Mouse (Mus musculus): Measurements from ENCODE around the gene Olfr543. TPM values are rescaled to one million over a fixed set of nuclear protein-coding genes. Genes with fewer than 3 reads are reported as not detected.

Olfr543 gene
- polyA plus RNA-seq, 1 experiment from 2014 or later = 0.15 TPM

Other genes starting within 250 kb of the Olfr543 start
- 41.9 and 42.7 TPM in 2 replicates for gene Rhog, start 225.6 kb downstream of the Olfr543 start, polyA plus RNA-seq (2016; fragmentation: Nextera tagmentation; extraction: Ambion mirVana)
- gene Stim1, start 213.9 kb downstream of the Olfr543 start, polyA plus RNA-seq (2016; fragmentation: Nextera tagmentation; extraction: Ambion mirVana) = 16.8 and 19.1 TPM in 2 replicates
- gene Rrm1, start 40.0 kb downstream of the Olfr543 start, polyA plus RNA-seq (2016; fragmentation: Nextera tagmentation; extraction: Ambion mirVana) = 134 and 145 TPM in 2 replicates
- 0.06 and 0.08 TPM in 2 replicates for gene Olfr544, start 6.6 kb upstream of the Olfr543 start, polyA plus RNA-seq (2016; fragmentation: Nextera tagmentation; extraction: Ambion mirVana)
- gene Olfr545, start 17.9 kb upstream of the Olfr543 start, polyA plus RNA-seq (2016; fragmentation: Nextera tagmentation; extraction: Ambion mirVana) = not detected in 2 replicates
- not detected in 2 replicates for gene Olfr547, start 53.1 kb upstream of the Olfr543 start, polyA plus RNA-seq (2016; fragmentation: Nextera tagmentation; extraction: Ambion mirVana)
- not detected in 2 replicates for gene Olfr548-ps1, start 59.2 kb upstream of the Olfr543 start, polyA plus RNA-seq (2016; fragmentation: Nextera tagmentation; extraction: Ambion mirVana)
- not detected in 2 replicates for gene Olfr549, start 68.2 kb upstream of the Olfr543 start, polyA plus RNA-seq (2016; fragmentation: Nextera tagmentation; extraction: Ambion mirVana)
- 0.46 and 0.49 TPM in 2 replicates for gene Trim21, start 83.8 kb upstream of the Olfr543 start, polyA plus RNA-seq (2016; fragmentation: Nextera tagmentation; extraction: Ambion mirVana)
- not detected in 2 replicates for gene Olfr550, start 89.8 kb upstream of the Olfr543 start, polyA plus RNA-seq (2016; fragmentation: Nextera tagmentation; extraction: Ambion mirVana)
- gene Olfr551, start 110.2 kb upstream of the Olfr543 start, polyA plus RNA-seq (2016; fragmentation: Nextera tagmentation; extraction: Ambion mirVana) = not detected in 2 replicates
- gene Olfr552, start 116.1 kb upstream of the Olfr543 start, polyA plus RNA-seq (2016; fragmentation: Nextera tagmentation; extraction: Ambion mirVana) = not detected in 2 replicates
- gene Olfr553, start 136.5 kb upstream of the Olfr543 start, polyA plus RNA-seq (2016; fragmentation: Nextera tagmentation; extraction: Ambion mirVana) = not detected in 2 replicates
- not detected in 2 replicates for gene Olfr554, start 156.8 kb upstream of the Olfr543 start, polyA plus RNA-seq (2016; fragmentation: Nextera tagmentation; extraction: Ambion mirVana)
- gene Olfr555, start 177.1 kb upstream of the Olfr543 start, polyA plus RNA-seq (2016; fragmentation: Nextera tagmentation; extraction: Ambion mirVana) = not detected in 2 replicates
- not detected in 2 replicates for gene Olfr556, start 183.2 kb upstream of the Olfr543 start, polyA plus RNA-seq (2016; fragmentation: Nextera tagmentation; extraction: Ambion mirVana)
- gene Trim68, start 205.6 kb upstream of the Olfr543 start, polyA plus RNA-seq (2016; fragmentation: Nextera tagmentation; extraction: Ambion mirVana) = 14.1 and 14.7 TPM in 2 replicates
- not detected in 2 replicates for gene Olfr557, start 214.2 kb upstream of the Olfr543 start, polyA plus RNA-seq (2016; fragmentation: Nextera tagmentation; extraction: Ambion mirVana)
- not detected in 2 replicates for gene Olfr558, start 220.5 kb upstream of the Olfr543 start, polyA plus RNA-seq (2016; fragmentation: Nextera tagmentation; extraction: Ambion mirVana)
- gene Olfr33, start 237.4 kb upstream of the Olfr543 start, polyA plus RNA-seq (2016; fragmentation: Nextera tagmentation; extraction: Ambion mirVana) = not detected in 2 replicates
- not detected in 2 replicates for gene Olfr559, start 245.8 kb upstream of the Olfr543 start, polyA plus RNA-seq (2016; fragmentation: Nextera tagmentation; extraction: Ambion mirVana)

All from heart, embryonic 12.5 days (tissue).